8 mouse cellular contexts compared by ENCODE assay signal in genomic region chr12:106310585-106311319, GRCm38 (mm10).
DNase-seq lines count a peak whose midpoint lies in the region; ATAC-seq and TF ChIP-seq lines count a peak whose summit lies in the region.

No protein-coding gene starts in this region.

- no peaks in the 10 kb centered on the region for H3K36me3 ChIP-seq in heart, embryonic 11.5 days (ENCODE audit: control insufficient read depth, insufficient read depth, low read length)
- no peaks in the 10 kb centered on the region for H3K36me3 ChIP-seq in limb, embryonic 13.5 days
- no peaks in the 10 kb centered on the region for H3K36me3 ChIP-seq in small intestine, adult 2 months (ENCODE audit: control insufficient read depth, insufficient read depth, low read length)

- peak overlapping the region; percentile 62 for H3K9ac ChIP-seq in heart, embryonic 11.5 days (ENCODE audit: low read depth, low read length)
- peak overlapping the region; percentile 67 for H3K9ac ChIP-seq in limb, embryonic 13.5 days

- no peak for TF ChIP-seq POLR2A in small intestine, adult 2 months (IDR thresholded peaks at IDR 0.05; ENCODE audit: low read depth, low read length)

- H3K9me3 ChIP-seq in heart, embryonic 11.5 days (replicated peaks; ENCODE audit: control insufficient read depth, low read length) = no peaks in the 10 kb centered on the region
- no peaks in the 10 kb centered on the region for H3K9me3 ChIP-seq in limb, embryonic 13.5 days

- TF ChIP-seq CTCF in gastrocnemius, adult 2 months (IDR thresholded peaks at IDR 0.05) = no peak
- no peak for TF ChIP-seq CTCF in small intestine, adult 2 months (IDR thresholded peaks at IDR 0.05; ENCODE audit: extremely low read depth, insufficient read length, insufficient replicate concordance, low read depth, low read length)

- H3K4me2 ChIP-seq in heart, embryonic 11.5 days = peak overlapping the region; percentile 81
- H3K4me2 ChIP-seq in limb, embryonic 13.5 days (replicated peaks) = peak overlapping the region; percentile 83

- DNase-seq in gastrocnemius, adult 2 months = peak; percentile 24
- DNase-seq in gastrocnemius, adult 18-20 months (ENCODE audit: low spot score) = no peak
- peak; percentile 4 to 21 for DNase-seq in spleen, postnatal 36 days (ENCODE audit: low spot score in 2 of 2)
- no peak for DNase-seq in spleen, postnatal 14 days (ENCODE audit: low spot score in 2 of 2)
- no peak for DNase-seq in urinary bladder, postnatal 25 days (ENCODE audit: low spot score)

- WGBS in heart, embryonic 11.5 days (ENCODE audit: insufficient replicate concordance) = 1% methylated on average over 34 of the region's 34 CpGs
- WGBS in limb, embryonic 13.5 days = 1% methylated on average over 34 of the region's 34 CpGs
- WGBS in small intestine, adult 2 months = 3% methylated on average over 34 of the region's 34 CpGs

- ATAC-seq in heart, embryonic 11.5 days (replicated peaks; ENCODE audit: insufficient number of reproducible peaks, low FRiP score, low TSS enrichment) = no peak
- ATAC-seq in limb, embryonic 13.5 days (ENCODE audit: low FRiP score, low read depth) = no peak

- no peak overlapping the region for H3K27ac ChIP-seq in gastrocnemius, adult 2 months
- H3K27ac ChIP-seq in heart, embryonic 11.5 days (ENCODE audit: low read depth, low read length) = no peak overlapping the region
- no peak overlapping the region; the same call in 1 of the 2 replicates for H3K27ac ChIP-seq in limb, embryonic 13.5 days
- H3K27ac ChIP-seq in small intestine, adult 2 months (ENCODE audit: insufficient read depth, low read depth, low read length) = no peak overlapping the region

- peak overlapping the region; percentile 65 for H3K4me3 ChIP-seq in gastrocnemius, adult 2 months
- peak overlapping the region; percentile 45 for H3K4me3 ChIP-seq in heart, embryonic 11.5 days (ENCODE audit: low read depth, low read length)
- peak overlapping the region; percentile 52 for H3K4me3 ChIP-seq in limb, embryonic 13.5 days
- H3K4me3 ChIP-seq in small intestine, adult 2 months (ENCODE audit: low read depth, low read length) = peak overlapping the region; percentile 19; the same call in 1 of the 2 replicates

- no peaks in the 10 kb centered on the region for H3K4me1 ChIP-seq in heart, embryonic 11.5 days (ENCODE audit: control insufficient read depth, insufficient read depth, low read length)
- peaks cover 7% of the 10 kb centered on the region for H3K4me1 ChIP-seq in limb, embryonic 13.5 days
- 0 out of 2 replicates have a peak, but pooled peaks cover 4% of the 10 kb centered on the region for H3K4me1 ChIP-seq in small intestine, adult 2 months (ENCODE audit: control insufficient read depth, insufficient read depth, insufficient read length, low read length)

- peaks cover 4% of the 10 kb centered on the region; the same call in 1 of the 2 replicates for H3K27me3 ChIP-seq in heart, embryonic 11.5 days (ENCODE audit: control insufficient read depth, insufficient read depth, low read length)
- H3K27me3 ChIP-seq in limb, embryonic 13.5 days = peaks cover 29% of the 10 kb centered on the region
- no peaks in the 10 kb centered on the region for H3K27me3 ChIP-seq in small intestine, adult 2 months (ENCODE audit: control insufficient read depth, insufficient read depth, low read length)

- intact Hi-C loops in gastrocnemius, adult 2 months (cut with DNase I) = no loop called here

Comparison
In these comparisons a context has a peak if more than half of its experiments do, and no peak if none do; other contexts are left out.
1. DNase-seq: peak in gastrocnemius, adult 2 months (single experiment) and spleen, postnatal 36 days (2 of 2); none in gastrocnemius, adult 18-20 months (single experiment), spleen, postnatal 14 days (0 of 2) and urinary bladder, postnatal 25 days (single experiment).
2. Peak in every context shown above with its lines, with median percentiles within 50 percentile points of each other: H3K4me3 ChIP-seq.